Mouse (Mus musculus) lung, embryonic 15.5 days (tissue): ENCODE results near the gene CT030661.1. TPM values are rescaled to one million over a fixed set of nuclear protein-coding genes. Genes with fewer than 3 reads are reported as not detected.
"Not testable (repeated sequence)": the region's sequence is repeated elsewhere in the genome, so short reads cannot be mapped to it uniquely, and the experiment has no call there.

Experiments used
- ATAC-seq: fragments of 200-750 bp; cut with Nextera tagmentation; 2 replicates; pipeline ENCODE4 v1.8.0; 2017; ENCODE audit warnings: moderate number of reproducible peaks, borderline replicate concordance; ENCODE audit not compliant: low FRiP score, low TSS enrichment; ENCODE audit errors: extremely low read depth
- H3K27ac ChIP-seq: fragments of 300-500 bp; sonication (generic); 2 replicates; pipeline ENCODE4 v1.5.1; 2015; ENCODE audit warnings: moderate library complexity, mild to moderate bottlenecking, inconsistent platforms
- H3K27me3 ChIP-seq: fragments of 300-500 bp; sonication (generic); 2 replicates; pipeline ENCODE4 v1.6.1; 2015; ENCODE audit warnings: inconsistent platforms
- H3K36me3 ChIP-seq: fragments of 300-500 bp; sonication (generic); 2 replicates; pipeline ENCODE4 v1.6.1; 2015; ENCODE audit warnings: inconsistent platforms
- H3K4me1 ChIP-seq: fragments of 300-500 bp; sonication (generic); 2 replicates; pipeline ENCODE4 v1.6.1; 2015; ENCODE audit warnings: inconsistent platforms
- H3K4me2 ChIP-seq: fragments of 300-500 bp; sonication (generic); 2 replicates; pipeline ENCODE4 v1.6.1; 2015; ENCODE audit warnings: inconsistent platforms, mild to moderate bottlenecking, moderate library complexity
- H3K4me3 ChIP-seq: fragments of 300-500 bp; sonication (generic); 2 replicates; pipeline ENCODE4 v1.5.1; 2015; ENCODE audit warnings: mild to moderate bottlenecking, inconsistent platforms
- H3K9ac ChIP-seq: fragments of 300-500 bp; sonication (generic); 2 replicates; pipeline ENCODE4 v1.6.1; 2015; ENCODE audit warnings: inconsistent platforms
- H3K9me3 ChIP-seq: fragments of 300-500 bp; sonication (generic); 2 replicates; pipeline ENCODE4 v1.6.1; 2016; ENCODE audit warnings: inconsistent platforms
- WGBS: fragments of 180-500 bp; shearing (Covaris S2); methylation state at CpG from one replicate; pipeline ENCODE4 v1.1.7; 2015; 5-methylcytosine and 5-hydroxymethylcytosine counted together
- polyA plus RNA-seq: library from polyadenylated mRNA; unstranded; fragments of >200 nt; fragmentation: Nextera tagmentation; extraction: Ambion mirVana; gene quantifications from 2 replicates; pipeline ENCODE4 v1.2.1, GENCODE M21; 2015

CT030661.1 gene
- 12.1 and 12.3 TPM in 2 replicates for polyA plus RNA-seq

- not testable (repeated sequence) for H3K9me3 ChIP-seq
- WGBS, result under 1% methylated on average over 20 of the region's 20 CpGs
Measured at GRCm38 (mm10) chr17:22314730-22315226, at the start of gene CT030661.1. Gene CT030661.1 (minus strand): TSS chr17:22314837.

GRCm38 (mm10) chr17:22363895-22364294, 49.3 kb upstream of the CT030661.1 start:
- Histone ChIP-seq H3K27ac (no peak overlapping the region), H3K4me1 (no peaks in the 10 kb centered on the region), H3K36me3 (peaks cover 6% of the 10 kb centered on the region; the same call in 1 of the 2 replicates), H3K4me2 (no peak overlapping the region), H3K9ac (no peak overlapping the region), H3K9me3 (no peaks in the 10 kb centered on the region), H3K4me3 (no peak overlapping the region), H3K27me3 (no peaks in the 10 kb centered on the region)
- ATAC-seq, result no peak
- 97% methylated on average over 3 of the region's 3 CpGs for WGBS

More at GRCm38 (mm10) chr17:22314730-22315226, at the start of gene CT030661.1:
- peak within 1 kb of the TSS; percentile 66 for H3K9ac ChIP-seq
- ATAC-seq, result peak; percentile 99
- not testable (repeated sequence) for H3K4me1 ChIP-seq, H3K27me3 ChIP-seq, H3K36me3 ChIP-seq
- H3K4me2 ChIP-seq, result peak within 1 kb of the TSS; percentile 56
- H3K4me3 ChIP-seq, result peak within 1 kb of the TSS; percentile 64
- peak within 1 kb of the TSS; percentile 79 for H3K27ac ChIP-seq

GRCm38 (mm10) chr17:22361101-22361781, 46.6 kb upstream of the CT030661.1 start, which contains the start of the genes Zfp944 and Zfp758:
Gene Zfp944 (minus strand): TSS chr17:22361400.
Gene Zfp758 (plus strand): TSS chr17:22361453.
- not testable (repeated sequence) for H3K9me3 ChIP-seq
- under 1% methylated on average over 27 of the region's 43 CpGs for WGBS
- peak; percentile 99 for ATAC-seq

GRCm38 (mm10) chr17:22360572-22360971, 45.9 kb upstream of the CT030661.1 start:
- H3K27ac ChIP-seq, result no peak overlapping the region; the same call in 1 of the 2 replicates
- H3K36me3 ChIP-seq, result 0 out of 2 replicates have a peak, but pooled peaks cover 6% of the 10 kb centered on the region
- H3K4me2 ChIP-seq, result peak overlapping the region; percentile 57
- no peak for ATAC-seq
- WGBS, result 23% methylated on average over 5 of the region's 5 CpGs
- H3K27me3 ChIP-seq, result no peaks in the 10 kb centered on the region
- peak overlapping the region; percentile 60 for H3K4me3 ChIP-seq
- no peaks in the 10 kb centered on the region for H3K4me1 ChIP-seq
- peak overlapping the region; percentile 56 for H3K9ac ChIP-seq
- H3K9me3 ChIP-seq, result no peaks in the 10 kb centered on the region

More at GRCm38 (mm10) chr17:22361101-22361781, 46.6 kb upstream of the CT030661.1 start, which contains the start of the genes Zfp944 and Zfp758:
- peak within 1 kb of the TSS; percentile 86 for H3K27ac ChIP-seq
- H3K4me2 ChIP-seq, result peak within 1 kb of the TSS; percentile 57
- not testable (repeated sequence) for H3K4me1 ChIP-seq, H3K27me3 ChIP-seq, H3K36me3 ChIP-seq
- H3K4me3 ChIP-seq, result peak within 1 kb of the TSS; percentile 60
- H3K9ac ChIP-seq, result peak within 1 kb of the TSS; percentile 59

GRCm38 (mm10) chr17:22352794-22353193, 38.2 kb upstream of the CT030661.1 start:
- no peaks in the 10 kb centered on the region for H3K27me3 ChIP-seq
- no peak overlapping the region for H3K27ac ChIP-seq
- H3K4me3 ChIP-seq, result no peak overlapping the region
- no peak for ATAC-seq
- no peak overlapping the region for H3K4me2 ChIP-seq
- H3K9me3 ChIP-seq, result no peaks in the 10 kb centered on the region
- H3K36me3 ChIP-seq, result 0 out of 2 replicates have a peak, but pooled peaks cover 9% of the 10 kb centered on the region
- no peaks in the 10 kb centered on the region for H3K4me1 ChIP-seq
- H3K9ac ChIP-seq, result no peak overlapping the region

GRCm38 (mm10) chr17:22315247-22315646, 610 bp upstream of the CT030661.1 start:
- peak overlapping the region; percentile 56 for H3K4me2 ChIP-seq
- not testable (repeated sequence) for H3K36me3 ChIP-seq, H3K4me1 ChIP-seq, H3K9me3 ChIP-seq, ATAC-seq, H3K27me3 ChIP-seq, H3K27ac ChIP-seq
- 15% methylated on average over 2 of the region's 2 CpGs for WGBS
- H3K9ac ChIP-seq, result peak overlapping the region; percentile 66; the same call in 1 of the 2 replicates
- peak overlapping the region; percentile 64 for H3K4me3 ChIP-seq

GRCm38 (mm10) chr17:22314219-22314618, 418 bp downstream of the CT030661.1 start:
- H3K4me2 ChIP-seq, result peak overlapping the region; percentile 56

More at GRCm38 (mm10) chr17:22314219-22314618, 418 bp downstream of the CT030661.1 start:
- not testable (repeated sequence) for H3K36me3 ChIP-seq, H3K27me3 ChIP-seq, H3K4me1 ChIP-seq, H3K9me3 ChIP-seq
- 0% methylated on average over 3 of the region's 3 CpGs for WGBS
- H3K4me3 ChIP-seq, result peak overlapping the region; percentile 64
- H3K9ac ChIP-seq, result peak overlapping the region; percentile 66
- peak; percentile 70 for ATAC-seq
- peak overlapping the region; percentile 79; the same call in 1 of the 2 replicates for H3K27ac ChIP-seq

Other genes starting within 250 kb of the CT030661.1 start
- 2.4 and 2.7 TPM in 2 replicates for gene Zfp947, start 148.6 kb downstream of the CT030661.1 start, polyA plus RNA-seq
- gene Zfp994, start 89.2 kb downstream of the CT030661.1 start, polyA plus RNA-seq, result 2.6 and 3.2 TPM in 2 replicates
- 11.4 and 11.5 TPM in 2 replicates for gene Zfp944, start 46.6 kb upstream of the CT030661.1 start, polyA plus RNA-seq
- 9.0 and 10.2 TPM in 2 replicates for gene Zfp758, start 46.6 kb upstream of the CT030661.1 start, polyA plus RNA-seq
- gene Zfp946, start 109.4 kb upstream of the CT030661.1 start, polyA plus RNA-seq, result 15.2 and 15.4 TPM in 2 replicates